Mouse (Mus musculus): ENCODE measurements around the gene Lingo1. TPM values are rescaled to one million over a fixed set of nuclear protein-coding genes. Genes with fewer than 3 reads are reported as not detected.

The Lingo1 gene
- polyA plus RNA-seq, 1 experiment from 2014 or later, result 1.3 TPM

DNA sequence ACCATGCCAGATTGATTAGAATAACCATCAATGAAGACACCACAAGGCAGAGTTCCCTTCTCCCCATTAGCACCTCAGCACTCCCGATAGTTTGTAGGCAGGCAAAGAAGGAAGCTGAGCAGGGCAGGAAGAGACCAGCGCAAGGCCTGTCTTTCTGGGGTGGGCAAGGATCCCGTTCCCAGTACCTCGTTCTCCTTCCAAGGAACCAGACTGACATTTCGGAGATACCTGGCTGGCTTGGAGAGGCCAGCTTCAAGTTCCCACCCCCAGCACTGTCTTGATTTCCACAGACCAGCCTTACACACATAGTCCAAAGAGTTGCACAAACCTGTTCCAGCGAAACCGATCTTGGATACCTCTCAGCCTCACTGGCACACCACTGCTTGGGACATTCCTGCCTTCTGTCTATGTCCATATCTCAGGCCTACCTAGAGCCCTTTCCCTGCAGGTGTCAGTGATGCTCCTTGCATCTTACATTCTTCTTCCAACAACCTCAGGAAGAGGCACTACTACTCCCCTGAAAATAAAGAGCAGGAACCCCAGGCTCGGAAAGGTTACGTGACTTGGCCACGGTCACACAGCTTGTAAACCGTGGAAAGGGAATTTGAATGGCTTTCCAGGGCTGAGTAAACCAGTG lies 159.4 kb downstream of the Lingo1 start:
- no peaks in the 10 kb centered on the region for H3K9me3 ChIP-seq (ENCODE audit: low read length)
- DNase-seq (ENCODE audit: low spot score) (no peak), ATAC-seq (no peak)
- H3K4me3 ChIP-seq (ENCODE audit: low read depth, low read length), result no peak overlapping the region
- no peak overlapping the region for H3K9ac ChIP-seq (replicated peaks; ENCODE audit: low read depth)
- H3K36me3 ChIP-seq (ENCODE audit: insufficient read depth, low read length), result no peaks in the 10 kb centered on the region
- H3K27me3 ChIP-seq (replicated peaks; ENCODE audit: insufficient read depth, low read length), result peaks cover 35% of the 10 kb centered on the region
- H3K27ac ChIP-seq (ENCODE audit: low read length), result no peak overlapping the region
- H3K4me2 ChIP-seq (replicated peaks; ENCODE audit: low read depth, low read length), result no peak overlapping the region
- peaks cover 5% of the 10 kb centered on the region; the same call in 1 of the 2 replicates for H3K4me1 ChIP-seq (ENCODE audit: insufficient read depth, low read depth, low read length)
- TF ChIP-seq EP300 (IDR thresholded peaks at IDR 0.05) (no peak), CTCF (IDR thresholded peaks at IDR 0.05) (no peak)
- 43% methylated on average over 11 of the region's 11 CpGs for WGBS

DNA sequence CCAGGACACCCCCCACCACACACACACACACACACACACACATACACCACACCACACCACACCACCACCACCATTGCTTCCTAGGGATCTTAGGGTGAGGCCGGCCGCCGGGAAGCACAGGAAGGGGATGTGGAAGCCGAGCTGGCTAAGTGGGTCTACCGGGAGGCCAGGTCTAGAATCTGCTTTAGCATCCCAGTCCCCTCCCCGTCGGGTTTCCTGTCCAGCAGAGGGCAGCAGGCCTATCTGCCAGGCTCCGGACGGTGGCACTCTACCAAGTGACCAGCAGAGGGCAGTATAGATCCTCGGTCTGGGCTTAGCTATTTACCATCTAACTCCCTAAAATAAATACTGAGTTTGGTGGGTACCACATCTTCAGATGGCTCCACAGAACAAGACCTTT lies 160.1 kb downstream of the Lingo1 start:
- 0% methylated on average over 8 of the region's 10 CpGs for WGBS
- H3K9ac ChIP-seq (replicated peaks; ENCODE audit: low read depth), result no peak overlapping the region
- H3K36me3 ChIP-seq (ENCODE audit: insufficient read depth, low read length), result no peaks in the 10 kb centered on the region
- peak overlapping the region; percentile 55; the same call in 1 of the 2 replicates for H3K4me3 ChIP-seq (ENCODE audit: low read depth, low read length)
- peaks cover 35% of the 10 kb centered on the region for H3K27me3 ChIP-seq (replicated peaks; ENCODE audit: insufficient read depth, low read length)
- DNase-seq (ENCODE audit: low spot score), result peak; percentile 90
- H3K4me1 ChIP-seq (ENCODE audit: insufficient read depth, low read depth, low read length), result peaks cover 5% of the 10 kb centered on the region; the same call in 1 of the 2 replicates
- H3K27ac ChIP-seq (ENCODE audit: low read length), result no peak overlapping the region
- peak; percentile 68 for ATAC-seq
- H3K4me2 ChIP-seq (replicated peaks; ENCODE audit: low read depth, low read length), result peak overlapping the region; percentile 98
- TF ChIP-seq CTCF (IDR thresholded peaks at IDR 0.05) (peak; percentile 100), EP300 (IDR thresholded peaks at IDR 0.05) (no peak)
- no peaks in the 10 kb centered on the region for H3K9me3 ChIP-seq (ENCODE audit: low read length)

DNA sequence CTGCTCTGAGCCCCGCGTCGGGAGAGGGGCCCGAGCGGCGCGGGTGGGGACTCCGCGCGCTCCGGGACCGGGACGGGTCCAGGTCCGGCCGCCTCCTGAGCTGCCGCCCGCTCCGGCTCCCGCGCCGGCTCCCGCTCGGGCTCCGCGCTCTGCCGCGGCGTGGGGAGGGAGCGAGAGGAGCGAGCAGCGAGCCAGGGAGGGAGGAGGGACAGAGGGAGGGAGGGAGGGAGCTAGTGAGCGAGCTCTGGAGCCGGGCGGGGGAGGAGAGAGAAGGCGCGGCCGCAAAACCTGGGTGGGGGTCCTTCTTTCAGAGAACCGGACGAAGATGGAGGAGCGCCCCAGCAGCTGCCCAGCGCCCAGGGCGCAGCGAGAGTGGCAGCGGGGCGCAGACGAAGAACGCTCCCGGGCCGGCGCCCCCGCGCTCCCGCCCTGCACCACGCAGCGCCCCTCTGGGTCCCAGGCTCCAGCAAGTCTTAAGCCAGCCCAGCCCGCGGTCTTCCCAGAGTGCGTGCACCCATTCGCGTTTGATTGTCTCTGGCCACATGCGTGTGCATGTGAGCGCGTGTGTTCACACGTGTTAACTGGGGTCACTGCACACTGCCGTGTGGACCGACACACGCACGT lies 160.7 kb downstream of the Lingo1 start:
- Histone ChIP-seq H3K4me2 (replicated peaks; ENCODE audit: low read depth, low read length) (peak overlapping the region; percentile 98), H3K36me3 (ENCODE audit: insufficient read depth, low read length) (no peaks in the 10 kb centered on the region), H3K27ac (ENCODE audit: low read length) (no peak overlapping the region), H3K4me3 (ENCODE audit: low read depth, low read length) (peak overlapping the region; percentile 55), H3K9me3 (ENCODE audit: low read length) (no peaks in the 10 kb centered on the region), H3K4me1 (ENCODE audit: insufficient read depth, low read depth, low read length) (peaks cover 5% of the 10 kb centered on the region; the same call in 1 of the 2 replicates), H3K27me3 (replicated peaks; ENCODE audit: insufficient read depth, low read length) (peaks cover 35% of the 10 kb centered on the region), H3K9ac (replicated peaks; ENCODE audit: low read depth) (no peak overlapping the region; the same call in 1 of the 2 replicates)
- TF ChIP-seq CTCF (IDR thresholded peaks at IDR 0.05) (no peak), EP300 (IDR thresholded peaks at IDR 0.05) (no peak)
- ATAC-seq (peak; percentile 52), DNase-seq (ENCODE audit: low spot score) (peak; percentile 50)
- 0% methylated on average over 16 of the region's 68 CpGs for WGBS

DNA sequence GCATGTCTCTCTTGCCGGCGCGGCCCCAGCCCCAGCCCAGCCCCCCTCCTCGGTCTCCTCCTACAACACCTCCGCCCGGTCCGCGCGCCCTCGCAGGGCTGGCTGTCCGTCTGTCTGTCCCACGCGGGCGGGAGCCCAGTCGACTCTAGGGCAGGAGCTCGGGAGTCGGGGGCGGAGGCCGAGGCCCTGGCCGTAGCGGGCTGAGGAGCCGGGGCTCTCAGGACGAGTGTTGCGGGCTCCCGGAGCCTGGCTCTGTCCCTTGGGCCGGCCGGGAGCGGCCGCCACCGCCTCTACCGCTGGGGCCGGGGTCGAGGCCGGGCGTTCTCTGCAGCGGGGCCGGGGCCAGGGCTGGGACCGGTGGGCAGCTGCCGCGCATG lies 161.2 kb downstream of the Lingo1 start:
- Histone ChIP-seq H3K4me1 (ENCODE audit: insufficient read depth, low read depth, low read length) (peaks cover 5% of the 10 kb centered on the region; the same call in 1 of the 2 replicates), H3K27me3 (replicated peaks; ENCODE audit: insufficient read depth, low read length) (peaks cover 35% of the 10 kb centered on the region), H3K27ac (ENCODE audit: low read length) (no peak overlapping the region), H3K4me2 (replicated peaks; ENCODE audit: low read depth, low read length) (peak overlapping the region; percentile 98), H3K9me3 (ENCODE audit: low read length) (no peaks in the 10 kb centered on the region), H3K4me3 (ENCODE audit: low read depth, low read length) (peak overlapping the region; percentile 55), H3K36me3 (ENCODE audit: insufficient read depth, low read length) (no peaks in the 10 kb centered on the region), H3K9ac (replicated peaks; ENCODE audit: low read depth) (no peak overlapping the region; the same call in 1 of the 2 replicates)
- DNase-seq (ENCODE audit: low spot score) (no peak), ATAC-seq (peak; percentile 22)
- WGBS, result 1% methylated on average over 20 of the region's 40 CpGs
- TF ChIP-seq EP300 (IDR thresholded peaks at IDR 0.05) (no peak), CTCF (IDR thresholded peaks at IDR 0.05) (no peak)

DNA sequence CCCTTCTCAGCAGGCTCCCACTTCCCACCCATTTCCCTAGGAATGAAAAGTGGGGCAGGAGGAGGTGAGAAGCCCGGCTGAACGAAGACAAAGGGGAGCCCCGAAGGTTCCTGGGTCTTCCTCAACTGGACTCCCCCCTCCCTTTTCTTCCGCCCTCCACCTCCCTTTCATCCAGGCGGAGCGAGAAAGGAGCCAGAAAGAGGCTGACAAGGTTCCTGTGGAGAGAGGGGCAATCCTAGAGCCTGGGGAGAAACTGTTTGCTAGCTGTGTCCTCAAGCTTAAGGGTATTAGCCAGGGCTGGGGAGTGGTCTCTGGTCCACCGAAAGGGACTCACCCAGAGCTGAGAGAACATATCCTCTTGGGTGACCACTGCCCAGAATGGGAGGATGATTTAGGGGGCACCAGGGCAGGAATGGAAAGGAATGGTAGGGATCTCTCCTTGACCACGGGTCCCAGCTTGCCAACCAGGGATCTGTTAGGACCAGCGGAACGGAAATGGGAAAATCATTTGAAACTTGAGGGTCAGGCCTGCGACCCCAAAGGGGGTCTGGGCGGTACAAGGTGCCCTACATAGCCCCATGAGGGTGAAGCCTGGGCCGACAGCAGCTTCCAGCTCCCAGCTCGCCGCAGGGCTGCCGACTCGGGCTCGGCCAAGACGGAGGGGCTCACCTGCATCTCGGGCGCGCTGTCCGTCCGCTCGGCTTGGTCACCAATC lies 161.7 kb downstream of the Lingo1 start:
- H3K27me3 ChIP-seq (replicated peaks; ENCODE audit: insufficient read depth, low read length), result peaks cover 35% of the 10 kb centered on the region
- H3K9ac ChIP-seq (replicated peaks; ENCODE audit: low read depth), result no peak overlapping the region
- TF ChIP-seq EP300 (IDR thresholded peaks at IDR 0.05), result no peak
- TF ChIP-seq CTCF (IDR thresholded peaks at IDR 0.05), result no peak
- DNase-seq (ENCODE audit: low spot score) (no peak), ATAC-seq (no peak)
- H3K9me3 ChIP-seq (ENCODE audit: low read length), result no peaks in the 10 kb centered on the region
- WGBS, result 1% methylated on average over 15 of the region's 25 CpGs
- H3K4me3 ChIP-seq (ENCODE audit: low read depth, low read length), result peak overlapping the region; percentile 55
- H3K4me1 ChIP-seq (ENCODE audit: insufficient read depth, low read depth, low read length), result peaks cover 5% of the 10 kb centered on the region; the same call in 1 of the 2 replicates
- H3K4me2 ChIP-seq (replicated peaks; ENCODE audit: low read depth, low read length), result peak overlapping the region; percentile 98
- no peak overlapping the region for H3K27ac ChIP-seq (ENCODE audit: low read length)
- H3K36me3 ChIP-seq (ENCODE audit: insufficient read depth, low read length), result no peaks in the 10 kb centered on the region
